Mouse (Mus musculus) MN1 (cell line): ENCODE data around the gene Lyz2.
"Not testable (repeated sequence)": the region's sequence is repeated elsewhere in the genome, so short reads cannot be mapped to it uniquely, and the experiment has no call there.

ENCODE experiments used
- DNase-seq: peaks from one replicate; pipeline ENCODE4 v3.0.0-alpha.2; 2016; ENCODE audit warnings: low spot score

The Lyz2 gene

GRCm38 (mm10) chr10:117284578-117285520 is 2.7 kb upstream of the Lyz2 start:
- DNase-seq, result no peak

GRCm38 (mm10) chr10:117283871-117284577 is 1.9 kb upstream of the Lyz2 start:
- no peak for DNase-seq

GRCm38 (mm10) chr10:117283196-117283595 is 1.1 kb upstream of the Lyz2 start:
- not testable (repeated sequence) for DNase-seq

- no peak for DNase-seq
Observed at GRCm38 (mm10) chr10:117282551-117282950, 430 bp upstream of the Lyz2 start.

- no peak for DNase-seq
Observed at GRCm38 (mm10) chr10:117281381-117281920, 670 bp downstream of the Lyz2 start.

- DNase-seq, result no peak
Observed at GRCm38 (mm10) chr10:117280000-117280399, 2.1 kb downstream of the Lyz2 start.

- not testable (repeated sequence) for DNase-seq
Observed at GRCm38 (mm10) chr10:117278510-117278909, 3.6 kb downstream of the Lyz2 start.

- DNase-seq, result peak; percentile 32
Observed at GRCm38 (mm10) chr10:117277779-117278178, 4.3 kb downstream of the Lyz2 start.

GRCm38 (mm10) chr10:117275681-117276369 is 6.3 kb downstream of the Lyz2 start:
- DNase-seq, result peak; percentile 88

- DNase-seq, result not testable (repeated sequence)
Observed at GRCm38 (mm10) chr10:117274645-117275044, 7.5 kb downstream of the Lyz2 start.

GRCm38 (mm10) chr10:117272023-117272422 is 10.1 kb downstream of the Lyz2 start:
- no peak for DNase-seq

GRCm38 (mm10) chr10:117259870-117260269 is 22.3 kb downstream of the Lyz2 start:
- DNase-seq, result no peak

- DNase-seq, result no peak
Observed at GRCm38 (mm10) chr10:117238603-117239002, 43.5 kb downstream of the Lyz2 start, which contains the start of gene 9530003J23Rik. TSS of gene 9530003J23Rik (minus strand) at chr10:117238703.

GRCm38 (mm10) chr10:117235866-117236265 is 46.3 kb downstream of the Lyz2 start:
- no peak for DNase-seq

- no peak for DNase-seq
Observed at GRCm38 (mm10) chr10:117234825-117235224, 47.3 kb downstream of the Lyz2 start.

- no peak for DNase-seq
Observed at GRCm38 (mm10) chr10:117229826-117230225, 52.3 kb downstream of the Lyz2 start.
